Mouse (Mus musculus): ENCODE data around the gene Vmn2r38.
"Not testable (repeated sequence)": the region's sequence is repeated elsewhere in the genome, so short reads cannot be mapped to it uniquely, and the experiment has no call there.

Gene Vmn2r38

GRCm38 (mm10) chr7:9097781-9098180, at the start of gene Vmn2r38:
Gene Vmn2r38, minus strand, starts transcription at chr7:9097881.
- not testable (repeated sequence) for DNase-seq (ENCODE audit: low read depth, low spot score)

DNA sequence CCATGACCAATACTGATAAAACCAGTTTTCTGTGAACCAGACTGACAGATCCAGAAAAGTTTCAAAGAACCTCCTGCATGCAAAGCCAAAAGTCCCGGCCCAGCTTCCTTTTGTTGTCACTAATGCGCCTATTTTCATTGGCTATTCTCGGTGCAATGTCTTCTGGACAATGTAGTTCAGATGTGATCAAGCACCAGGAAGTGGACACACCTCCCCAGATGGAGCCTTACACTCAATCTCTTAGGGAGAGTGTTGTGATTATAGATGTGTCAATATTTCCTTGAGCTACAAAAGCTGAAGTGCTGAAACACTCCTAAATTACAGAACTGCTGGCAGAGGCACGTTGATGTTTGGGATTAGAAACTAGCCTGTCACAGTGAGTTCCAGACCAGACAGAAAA, 32.3 kb downstream of the Vmn2r38 start:
- not testable (repeated sequence) for DNase-seq (ENCODE audit: low read depth, low spot score)

GRCm38 (mm10) chr7:9030698-9031097, 67.0 kb downstream of the Vmn2r38 start, which contains the start of gene Vmn2r39:
Gene Vmn2r39, minus strand, starts transcription at chr7:9030798.
- not testable (repeated sequence) for DNase-seq (ENCODE audit: low read depth, low spot score)
